Mouse (Mus musculus): ENCODE measurements around the gene Zfp784. TPM values are rescaled to one million over a fixed set of nuclear protein-coding genes. Genes with fewer than 3 reads are reported as not detected.

Gene Zfp784
- total and polyA plus RNA-seq, 3 experiments: 0.96 to 2.9 TPM; not detected in 1

DNA sequence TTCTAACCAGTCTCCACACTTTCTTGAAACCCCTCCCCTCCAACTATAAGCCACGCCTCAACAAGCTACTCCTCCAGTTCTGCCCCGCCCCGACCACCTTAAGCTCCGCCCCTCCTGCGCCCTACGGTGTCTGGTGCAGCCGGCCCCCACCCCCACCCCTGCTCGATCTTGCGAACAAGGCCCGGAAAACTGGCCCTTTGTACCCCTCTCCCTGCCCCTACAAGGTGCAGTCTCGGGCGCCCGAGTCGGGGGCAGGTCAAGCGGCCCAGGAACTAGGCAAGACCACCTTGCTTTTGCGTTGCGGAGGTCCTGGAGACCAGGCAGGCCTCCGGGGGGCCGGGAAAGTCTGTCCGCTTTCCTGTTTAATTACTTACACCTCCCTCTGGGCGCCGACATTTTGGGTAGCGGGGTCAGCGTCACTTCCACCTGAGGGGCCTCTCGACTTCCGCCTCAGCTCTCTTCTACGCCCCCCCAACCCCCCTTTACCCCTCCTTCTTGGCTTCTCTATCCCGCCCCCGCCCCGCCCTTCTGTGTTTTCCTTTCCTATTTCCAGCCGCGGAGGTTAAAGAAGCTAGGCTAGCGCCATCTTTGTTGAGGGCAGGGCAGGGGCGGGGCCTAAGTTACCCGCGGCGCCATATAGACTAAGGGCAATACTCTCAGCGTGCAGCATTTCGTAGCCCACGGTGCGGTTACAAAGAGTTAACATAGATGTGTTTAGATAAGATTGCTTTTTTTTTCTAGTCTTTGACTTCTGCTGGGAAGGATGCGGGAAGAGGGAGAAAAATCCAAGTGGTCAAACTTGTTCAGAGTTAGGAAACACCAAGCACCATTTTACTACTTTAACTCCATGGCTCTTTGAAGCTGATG lies 23.8 kb downstream of the Zfp784 start, which contains the start of the genes Zfp524 and Fiz1 (continued):
- TF ChIP-seq MXI1 (IDR thresholded peaks at IDR 0.05; ENCODE audit: low read depth, low read length) (peak; percentile 46; the same call in 1 of the 2 replicates), ZKSCAN1 (IDR thresholded peaks at IDR 0.05; ENCODE audit: low read depth, low read length) (no peak), MYC (IDR thresholded peaks at IDR 0.05; ENCODE audit: low read depth, low read length) (peak; percentile 57), MYB (IDR thresholded peaks at IDR 0.05; ENCODE audit: low read depth, low read length) (no peak), GATA1 (IDR thresholded peaks at IDR 0.05; ENCODE audit: low read depth, low read length) (no peak), HCFC1 (IDR thresholded peaks at IDR 0.05; ENCODE audit: low read depth, low read length) (peak; percentile 88), POLR2AphosphoS5 (IDR thresholded peaks at IDR 0.05; ENCODE audit: borderline replicate concordance, low read depth, low read length) (no peak), RCOR1 (IDR thresholded peaks at IDR 0.05; ENCODE audit: low read depth, low read length) (peak; percentile 81), POLR2AphosphoS2 (IDR thresholded peaks at IDR 0.05; ENCODE audit: low read length) (no peak), MAFK (IDR thresholded peaks at IDR 0.05; ENCODE audit: borderline replicate concordance, low read depth, low read length) (no peak), USF2 (IDR thresholded peaks at IDR 0.05; ENCODE audit: borderline replicate concordance in 1 of 2, insufficient read depth in 1 of 2, low read depth in 1 of 2, low read length in 2 of 2) (no peak), NELFE (IDR thresholded peaks at IDR 0.05; ENCODE audit: low read depth, low read length) (peak; percentile 75), ZNF384 (IDR thresholded peaks at IDR 0.05; ENCODE audit: low read depth, low read length) (0 out of 2 replicates have a peak, but pooled peaks have one; percentile 46), ETS1 (IDR thresholded peaks at IDR 0.05; ENCODE audit: low read depth, low read length) (peak; percentile 2; the same call in 1 of the 2 replicates), UBTF (IDR thresholded peaks at IDR 0.05; ENCODE audit: borderline replicate concordance, insufficient read depth, low read depth, low read length) (no peak), MEF2A (IDR thresholded peaks at IDR 0.05; ENCODE audit: extremely low read depth, insufficient replicate concordance, low read depth, low read length, poor library complexity, severe bottlenecking) (no peak), USF1 (IDR thresholded peaks at IDR 0.05; ENCODE audit: low read depth, low read length) (no peak), KAT2A (conservative IDR thresholded peaks at IDR 0.05; ENCODE audit: low read depth, low read length) (peak; percentile 76; the same call in 1 of the 2 replicates), JUND (IDR thresholded peaks at IDR 0.05; ENCODE audit: low read depth, low read length) (no peak)

DNA sequence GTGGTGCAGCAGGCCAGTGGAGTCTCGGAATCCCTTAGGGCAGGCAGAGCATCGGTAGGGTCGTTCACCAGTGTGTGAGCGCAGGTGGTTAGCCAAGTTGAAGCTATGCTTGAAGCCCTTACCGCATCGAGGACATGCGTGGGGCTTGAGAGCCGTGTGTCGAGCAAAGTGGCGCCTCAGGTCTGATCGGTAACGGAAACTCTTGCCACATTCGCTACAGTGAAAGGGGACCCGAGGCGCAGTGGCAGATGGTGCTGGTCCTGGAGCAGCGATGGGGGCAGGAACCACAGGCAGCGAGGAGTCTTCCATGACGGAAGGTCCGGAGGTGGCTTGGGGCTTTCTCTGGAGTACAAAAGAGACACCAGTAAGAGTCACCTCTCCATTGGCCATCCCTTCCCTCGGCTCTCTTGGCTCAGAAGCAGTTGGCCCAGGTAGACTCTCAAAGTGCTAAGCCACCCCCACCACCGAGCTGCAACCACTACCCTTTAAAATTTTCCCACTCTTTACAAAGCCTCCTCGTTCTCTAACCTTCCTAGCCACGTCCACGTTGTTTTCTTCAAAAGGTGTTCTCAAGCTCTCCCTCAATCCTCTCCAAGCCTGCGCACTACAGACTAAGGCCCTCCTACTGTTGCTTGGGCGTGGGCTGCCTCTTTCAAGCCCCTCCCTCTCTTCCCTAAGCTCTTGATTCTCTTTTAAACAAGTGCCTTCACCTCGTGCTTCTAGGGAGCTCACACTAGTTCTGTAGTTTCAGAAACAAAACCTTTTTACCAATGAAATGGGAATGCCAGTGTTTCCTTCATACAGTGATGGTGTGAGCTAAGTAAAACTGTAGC lies 25.3 kb downstream of the Zfp784 start:
- DNase-seq (ENCODE audit: low read depth, low spot score): no peak
- Histone ChIP-seq H3K4me1 (ENCODE audit: control insufficient read depth in 1 of 2, insufficient read depth in 2 of 2, low read length in 2 of 2) (peaks cover 2 to 4% of the 10 kb centered on the region in 2 experiments; a peak in 3 of 4 replicates), H3K27ac (ENCODE audit: control insufficient read depth, low read depth, low read length) (no peak overlapping the region), H3K27me3 (ENCODE audit: control insufficient read depth in 1 of 2, insufficient read depth in 2 of 2, low read length in 2 of 2) (no peaks in the 10 kb centered on the region), H3K9ac (ENCODE audit: control insufficient read depth, low read depth, low read length, poor library complexity, severe bottlenecking) (no peak overlapping the region), H3K36me3 (ENCODE audit: control insufficient read depth in 1 of 2, insufficient read depth in 2 of 2, low read length in 2 of 2) (peaks cover 0 to 9% of the 10 kb centered on the region in 2 experiments; a peak in 3 of 4 replicates), H3K4me3 (ENCODE audit: control insufficient read depth in 1 of 2, insufficient read depth in 1 of 2, low read depth in 2 of 2, low read length in 2 of 2) (no peak overlapping the region), H3K9me3 (replicated peaks; ENCODE audit: insufficient read depth, low read length) (no peaks in the 10 kb centered on the region), H3K79me2 (ENCODE audit: control insufficient read depth, insufficient read depth, low read length, poor library complexity) (peaks cover 2% of the 10 kb centered on the region)
- TF ChIP-seq NRF1 (IDR thresholded peaks at IDR 0.05; ENCODE audit: insufficient read depth, low read depth, low read length, poor library complexity, severe bottlenecking): no peak
- TF ChIP-seq ZNF384 (IDR thresholded peaks at IDR 0.05; ENCODE audit: low read depth, low read length): no peak
- no peak for TF ChIP-seq E2F4 (IDR thresholded peaks at IDR 0.05; ENCODE audit: borderline replicate concordance, low read depth, low read length)
- TF ChIP-seq USF1 (IDR thresholded peaks at IDR 0.05; ENCODE audit: low read depth, low read length): no peak
- TF ChIP-seq CTCF (IDR thresholded peaks at IDR 0.05 in 2 of 3, conservative IDR thresholded peaks at IDR 0.05 in 1 of 3; ENCODE audit: control insufficient read depth in 1 of 3, insufficient read depth in 1 of 3, low read depth in 2 of 3, low read length in 3 of 3, poor library complexity in 1 of 3, severe bottlenecking in 1 of 3): no peak
- TF ChIP-seq CHD1 (IDR thresholded peaks at IDR 0.05; ENCODE audit: low read depth, low read length): no peak
- no peak for TF ChIP-seq KAT2A (conservative IDR thresholded peaks at IDR 0.05; ENCODE audit: low read depth, low read length)
- TF ChIP-seq TBP (IDR thresholded peaks at IDR 0.05; ENCODE audit: low read depth, low read length): no peak
- no peak for TF ChIP-seq MYB (IDR thresholded peaks at IDR 0.05; ENCODE audit: low read depth, low read length)
- no peak for TF ChIP-seq GATA1 (IDR thresholded peaks at IDR 0.05; ENCODE audit: low read depth, low read length)
- no peak for TF ChIP-seq NELFE (IDR thresholded peaks at IDR 0.05; ENCODE audit: low read depth, low read length)
- no peak for TF ChIP-seq MYC (IDR thresholded peaks at IDR 0.05; ENCODE audit: low read depth, low read length)
- no peak for TF ChIP-seq POLR2A (IDR thresholded peaks at IDR 0.05; ENCODE audit: control insufficient read depth in 1 of 2, insufficient read depth in 1 of 2, low read depth in 1 of 2, low read length in 2 of 2, poor library complexity in 1 of 2)
- no peak for TF ChIP-seq EP300 (IDR thresholded peaks at IDR 0.05; ENCODE audit: low read depth in 1 of 2, low read length in 2 of 2)
